Mouse (Mus musculus) MEL (cell line): ENCODE data around the gene Slc16a9. TPM values are rescaled to one million over a fixed set of nuclear protein-coding genes. Genes with fewer than 3 reads are reported as not detected.

Source experiments
- DNase-seq: peaks from one replicate; pipeline ENCODE4 v3.0.0; 2011; ENCODE audit warnings: low read depth, low spot score
- H3K27ac ChIP-seq: 2 replicates; pipeline ENCODE4 v1.5.1; 2012; ENCODE audit warnings: low read depth, mild to moderate bottlenecking, control low read depth, low read length, moderate library complexity; ENCODE audit not compliant: control insufficient read depth
- H3K27me3 ChIP-seq, 2 experiments: fragments of 150-350 bp in 1 of 2; sonication (generic) in 1 of 2; 2 replicates each; pipeline ENCODE4 v1.6.1; 2012; ENCODE audit warnings: low read length in 2 of 2, mild to moderate bottlenecking in 2 of 2, improper control_type of control experiment in 1 of 2, moderate library complexity in 1 of 2; ENCODE audit not compliant: insufficient read depth in 2 of 2, control insufficient read depth in 1 of 2
- H3K36me3 ChIP-seq, 2 experiments: 2 replicates each; pipeline ENCODE4 v1.6.1; 2012 to 2014; ENCODE audit warnings: low read length in 2 of 2, improper control_type of control experiment in 1 of 2, inconsistent platforms in 1 of 2, mild to moderate bottlenecking in 1 of 2; ENCODE audit not compliant: insufficient read depth in 2 of 2, control insufficient read depth in 1 of 2
- H3K4me1 ChIP-seq, 2 experiments: fragments of 150-350 bp in 1 of 2; sonication (generic) in 1 of 2; 2 replicates each; pipeline ENCODE4 v1.6.1; 2012; ENCODE audit warnings: low read length in 2 of 2, improper control_type of control experiment in 1 of 2, mild to moderate bottlenecking in 1 of 2; ENCODE audit not compliant: insufficient read depth in 2 of 2, control insufficient read depth in 1 of 2
- H3K4me3 ChIP-seq, 2 experiments: fragments of 150-350 bp in 1 of 2; sonication (generic) in 1 of 2; 2 replicates each; pipeline ENCODE4 v1.5.1; 2012; ENCODE audit warnings: low read depth in 2 of 2, low read length in 2 of 2, mild to moderate bottlenecking in 2 of 2, moderate library complexity in 2 of 2, control low read depth in 1 of 2, improper control_type of control experiment in 1 of 2; ENCODE audit not compliant: control insufficient read depth in 1 of 2, insufficient read depth in 1 of 2
- H3K79me2 ChIP-seq: 2 replicates; pipeline ENCODE4 v1.6.1; 2012; ENCODE audit warnings: mild to moderate bottlenecking, low read length, moderate library complexity; ENCODE audit not compliant: control insufficient read depth, poor library complexity, insufficient read depth
- H3K9ac ChIP-seq: 2 replicates; pipeline ENCODE4 v1.6.1; 2012; ENCODE audit warnings: low read depth, mild to moderate bottlenecking, control low read depth, low read length, moderate library complexity; ENCODE audit not compliant: control insufficient read depth, poor library complexity, severe bottlenecking
- H3K9me3 ChIP-seq: fragments of 150-350 bp; sonication (generic); replicated peaks from 2 replicates; pipeline ENCODE4 v1.6.1; 2012; ENCODE audit warnings: mild to moderate bottlenecking, low read length, improper control_type of control experiment, moderate library complexity; ENCODE audit not compliant: insufficient read depth
- BHLHE40 ChIP-seq: IDR thresholded peaks from 2 replicates; pipeline ENCODE4 v1.6.1; 2012; ENCODE audit warnings: low read depth, mild to moderate bottlenecking, inconsistent platforms, low read length, improper control_type of control experiment, borderline replicate concordance
- CHD1 ChIP-seq: IDR thresholded peaks from 2 replicates; pipeline ENCODE4 v1.6.1; 2012; ENCODE audit warnings: low read depth, mild to moderate bottlenecking, inconsistent platforms, low read length, improper control_type of control experiment
- CTCF ChIP-seq, 3 experiments: IDR thresholded peaks in 2 of 3; conservative IDR thresholded peaks in 1 of 3; 2 replicates each; pipeline ENCODE4 v1.5.1; 2011 to 2012; ENCODE audit warnings: low read length in 3 of 3, low read depth in 2 of 3, mild to moderate bottlenecking in 2 of 3, improper control_type of control experiment in 1 of 3, inconsistent platforms in 1 of 3, mixed read lengths in 1 of 3, moderate library complexity in 1 of 3; ENCODE audit not compliant: control insufficient read depth in 1 of 3, insufficient read depth in 1 of 3, poor library complexity in 1 of 3, severe bottlenecking in 1 of 3
- E2F4 ChIP-seq: IDR thresholded peaks from 2 replicates; pipeline ENCODE4 v1.6.1; 2011; ENCODE audit warnings: low read depth, low read length, improper control_type of control experiment, borderline replicate concordance
- ELF1 ChIP-seq: IDR thresholded peaks from 2 replicates; pipeline ENCODE4 v1.6.1; 2014; ENCODE audit warnings: low read depth, mild to moderate bottlenecking, inconsistent platforms, low read length, improper control_type of control experiment, moderate library complexity
- ETS1 ChIP-seq: IDR thresholded peaks from 2 replicates; pipeline ENCODE4 v1.6.1; 2012; ENCODE audit warnings: low read depth, mild to moderate bottlenecking, inconsistent platforms, low read length, improper control_type of control experiment, moderate library complexity
- GABPA ChIP-seq: IDR thresholded peaks from 2 replicates; pipeline ENCODE4 v1.6.1; 2012; ENCODE audit warnings: low read depth, mild to moderate bottlenecking, inconsistent platforms, low read length, improper control_type of control experiment, moderate library complexity
- HCFC1 ChIP-seq: IDR thresholded peaks from 2 replicates; pipeline ENCODE4 v1.6.1; 2012; ENCODE audit warnings: low read depth, mild to moderate bottlenecking, inconsistent platforms, low read length, improper control_type of control experiment, moderate library complexity
- KAT2A ChIP-seq: conservative IDR thresholded peaks from 2 replicates; pipeline ENCODE4 v1.6.1; 2012; ENCODE audit warnings: low read depth, low read length, improper control_type of control experiment, inconsistent platforms
- MAFK ChIP-seq: IDR thresholded peaks from 2 replicates; pipeline ENCODE4 v1.6.1; 2011; ENCODE audit warnings: low read depth, mild to moderate bottlenecking, low read length, improper control_type of control experiment, borderline replicate concordance
- MAZ ChIP-seq: IDR thresholded peaks from 2 replicates; pipeline ENCODE4 v1.6.1; 2012; ENCODE audit warnings: low read depth, mild to moderate bottlenecking, inconsistent platforms, low read length, improper control_type of control experiment
- MEF2A ChIP-seq: IDR thresholded peaks from 2 replicates; pipeline ENCODE4 v1.6.1; 2014; ENCODE audit warnings: low read depth, mild to moderate bottlenecking, inconsistent platforms, low read length, improper control_type of control experiment; ENCODE audit not compliant: poor library complexity, insufficient replicate concordance, severe bottlenecking; ENCODE audit errors: extremely low read depth
- MXI1 ChIP-seq: IDR thresholded peaks from 2 replicates; pipeline ENCODE4 v1.6.1; 2011; ENCODE audit warnings: mild to moderate bottlenecking, low read depth, low read length, improper control_type of control experiment
- MYB ChIP-seq: IDR thresholded peaks from 2 replicates; pipeline ENCODE4 v1.6.1; 2011; ENCODE audit warnings: mild to moderate bottlenecking, low read depth, low read length, improper control_type of control experiment
- MYC ChIP-seq: IDR thresholded peaks from 2 replicates; pipeline ENCODE4 v1.6.1; 2011; ENCODE audit warnings: low read depth, mild to moderate bottlenecking, low read length, improper control_type of control experiment, moderate library complexity
- POLR2AphosphoS2 ChIP-seq: IDR thresholded peaks from 2 replicates; pipeline ENCODE4 v1.6.1; 2011; ENCODE audit warnings: low read length, improper control_type of control experiment
- RAD21 ChIP-seq: IDR thresholded peaks from 2 replicates; pipeline ENCODE4 v1.6.1; 2011; ENCODE audit warnings: mild to moderate bottlenecking, low read depth, low read length, improper control_type of control experiment
- SIN3A ChIP-seq: IDR thresholded peaks from 2 replicates; pipeline ENCODE4 v1.6.1; 2012; ENCODE audit warnings: low read length, improper control_type of control experiment, inconsistent platforms
- SMC3 ChIP-seq: IDR thresholded peaks from 2 replicates; pipeline ENCODE4 v1.6.1; 2011; ENCODE audit warnings: low read depth, low read length, improper control_type of control experiment
- TAL1 ChIP-seq: IDR thresholded peaks from 2 replicates; pipeline ENCODE4 v1.6.1; 2012; ENCODE audit warnings: mild to moderate bottlenecking, inconsistent platforms, low read length, moderate library complexity, mixed read lengths
- TBP ChIP-seq: IDR thresholded peaks from 2 replicates; pipeline ENCODE4 v1.8.0; 2011; ENCODE audit warnings: low read depth, low read length, improper control_type of control experiment
- TCF12 ChIP-seq: IDR thresholded peaks from 2 replicates; pipeline ENCODE4 v1.6.1; 2014; ENCODE audit warnings: low read depth, mild to moderate bottlenecking, inconsistent platforms, low read length, improper control_type of control experiment, moderate library complexity
- USF2 ChIP-seq, 2 experiments: IDR thresholded peaks; 2 replicates each; pipeline ENCODE4 v1.6.1; 2011 to 2012; ENCODE audit warnings: improper control_type of control experiment in 2 of 2, low read length in 2 of 2, borderline replicate concordance in 1 of 2, inconsistent platforms in 1 of 2, low read depth in 1 of 2, mild to moderate bottlenecking in 1 of 2; ENCODE audit not compliant: insufficient read depth in 1 of 2
- ZC3H11A ChIP-seq: IDR thresholded peaks from 2 replicates; pipeline ENCODE4 v1.6.1; 2012; ENCODE audit warnings: low read depth, mild to moderate bottlenecking, inconsistent platforms, low read length, improper control_type of control experiment
- ZKSCAN1 ChIP-seq: IDR thresholded peaks from 2 replicates; pipeline ENCODE4 v1.6.1; 2012; ENCODE audit warnings: low read depth, mild to moderate bottlenecking, inconsistent platforms, low read length, improper control_type of control experiment, moderate library complexity
- ZNF384 ChIP-seq: IDR thresholded peaks from 2 replicates; pipeline ENCODE4 v1.6.1; 2012; ENCODE audit warnings: low read depth, mild to moderate bottlenecking, inconsistent platforms, low read length, improper control_type of control experiment
- polyA plus RNA-seq, 2 experiments: library from polyadenylated mRNA; stranded (reverse) in 1 of 2; unstranded in 1 of 2; fragments of >175 nt in 1 of 2; fragments of >200 nt in 1 of 2; gene quantifications; 2 replicates each; pipeline versions ENCODE4 v1.2.1 to v1.2.4; 2012; ENCODE audit warnings: low replicate concordance in 2 of 2, low read depth in 1 of 2; ENCODE audit not compliant: insufficient read length in 2 of 2, insufficient read depth in 1 of 2, missing spikeins in 1 of 2
- total RNA-seq: library from RNA; depleted of rRNA; stranded (reverse); fragments of 300-350 nt; gene quantifications from 2 replicates; pipeline ENCODE4 v1.2.3, GENCODE M21; 2012

Slc16a9 gene
- total and polyA plus RNA-seq, 3 experiments = not detected

- TF ChIP-seq MYC (no peak), ZKSCAN1 (no peak), ELF1 (no peak), SMC3 (no peak), SIN3A (no peak), TCF12 (no peak), USF2 (IDR thresholded peaks at IDR 0.05; ENCODE audit: borderline replicate concordance in 1 of 2, insufficient read depth in 1 of 2, low read depth in 1 of 2, low read length in 2 of 2) (no peak), MAFK (no peak), ZC3H11A (no peak), BHLHE40 (no peak), HCFC1 (no peak), TBP (no peak), TAL1 (no peak), MAZ (no peak), CTCF (IDR thresholded peaks at IDR 0.05 in 2 of 3, conservative IDR thresholded peaks at IDR 0.05 in 1 of 3; ENCODE audit: control insufficient read depth in 1 of 3, insufficient read depth in 1 of 3, low read depth in 2 of 3, low read length in 3 of 3, poor library complexity in 1 of 3, severe bottlenecking in 1 of 3) (no peak)
- no peak for DNase-seq
- no peak overlapping the region for H3K9ac ChIP-seq
- H3K4me3 ChIP-seq = no peak overlapping the region
- no peaks in the 10 kb centered on the region for H3K9me3 ChIP-seq
- no peak overlapping the region for H3K27ac ChIP-seq
- peaks cover 0 to 20% of the 10 kb centered on the region in 2 experiments; a peak in 2 of 4 replicates for H3K4me1 ChIP-seq
- peaks cover 0 to 14% of the 10 kb centered on the region in 2 experiments; a peak in 2 of 4 replicates for H3K36me3 ChIP-seq
- H3K27me3 ChIP-seq = no peaks in the 10 kb centered on the region
- no peaks in the 10 kb centered on the region for H3K79me2 ChIP-seq
Measured at GRCm38 (mm10) chr10:70196666-70197065, 48.2 kb upstream of the Slc16a9 start.

GRCm38 (mm10) chr10:70197601-70198000 lies 47.3 kb upstream of the Slc16a9 start:
- peaks cover 0 to 14% of the 10 kb centered on the region in 2 experiments; a peak in 2 of 4 replicates for H3K36me3 ChIP-seq
- DNase-seq = no peak
- no peak overlapping the region for H3K9ac ChIP-seq
- H3K27ac ChIP-seq = no peak overlapping the region
- H3K9me3 ChIP-seq = no peaks in the 10 kb centered on the region
- peaks cover 0 to 20% of the 10 kb centered on the region in 2 experiments; a peak in 2 of 4 replicates for H3K4me1 ChIP-seq
- H3K4me3 ChIP-seq = no peak overlapping the region
- no peaks in the 10 kb centered on the region for H3K27me3 ChIP-seq
- no peak for TF ChIP-seq USF2 (IDR thresholded peaks at IDR 0.05; ENCODE audit: borderline replicate concordance in 1 of 2, insufficient read depth in 1 of 2, low read depth in 1 of 2, low read length in 2 of 2)
- TF ChIP-seq E2F4 = no peak
- no peak for TF ChIP-seq MAZ
- no peak for TF ChIP-seq HCFC1
- no peak for TF ChIP-seq ETS1
- no peak for TF ChIP-seq MYB
- TF ChIP-seq MEF2A = no peak
- no peak for TF ChIP-seq CTCF (IDR thresholded peaks at IDR 0.05 in 2 of 3, conservative IDR thresholded peaks at IDR 0.05 in 1 of 3; ENCODE audit: control insufficient read depth in 1 of 3, insufficient read depth in 1 of 3, low read depth in 2 of 3, low read length in 3 of 3, poor library complexity in 1 of 3, severe bottlenecking in 1 of 3)
- TF ChIP-seq ZNF384 = no peak
- TF ChIP-seq POLR2AphosphoS2 = no peak
- no peak for TF ChIP-seq MAFK
- TF ChIP-seq ELF1 = no peak
- TF ChIP-seq RAD21 = no peak
- TF ChIP-seq TAL1 = no peak
- TF ChIP-seq GABPA = no peak
- no peak for TF ChIP-seq MXI1
- TF ChIP-seq CHD1 = no peak
- no peak for TF ChIP-seq KAT2A
- TF ChIP-seq SMC3 = no peak
- no peak for TF ChIP-seq ZKSCAN1
- no peaks in the 10 kb centered on the region for H3K79me2 ChIP-seq
